Mouse (Mus musculus) hindbrain, embryonic 14.5 days (tissue): ENCODE results near the gene Cks1b. TPM values are rescaled to one million over a fixed set of nuclear protein-coding genes. Genes with fewer than 3 reads are reported as not detected.

Experiments used
- polyA plus RNA-seq: library from polyadenylated mRNA; unstranded; fragments of >200 nt; fragmentation: Nextera tagmentation; extraction: Ambion mirVana; gene quantifications from 2 replicates; pipeline ENCODE4 v1.2.1, GENCODE M21; 2014

Cks1b gene
- polyA plus RNA-seq, 1 experiment from 2014 or later: 99.4 TPM

Other genes starting within 250 kb of the Cks1b start
- 128 and 134 TPM in 2 replicates for gene Scamp3, start 240.9 kb downstream of the Cks1b start, polyA plus RNA-seq
- gene Fam189b, start 235.2 kb downstream of the Cks1b start, polyA plus RNA-seq: 32.9 and 33.3 TPM in 2 replicates
- 45.7 and 48.8 TPM in 2 replicates for gene Gba, start 215.5 kb downstream of the Cks1b start, polyA plus RNA-seq
- 29.0 and 31.0 TPM in 2 replicates for gene Thbs3, start 203.2 kb downstream of the Cks1b start, polyA plus RNA-seq
- gene Mtx1, start 191.3 kb downstream of the Cks1b start, polyA plus RNA-seq: 144 and 148 TPM in 2 replicates
- gene Muc1, start 189.3 kb downstream of the Cks1b start, polyA plus RNA-seq: 0.47 and 0.52 TPM in 2 replicates
- gene Krtcap2, start 172.4 kb downstream of the Cks1b start, polyA plus RNA-seq: 209 and 224 TPM in 2 replicates
- 65.8 and 66.5 TPM in 2 replicates for gene Trim46, start 172.1 kb downstream of the Cks1b start, polyA plus RNA-seq
- 80.7 and 94.4 TPM in 2 replicates for gene Dpm3, start 159.0 kb downstream of the Cks1b start, polyA plus RNA-seq
- 36.0 and 38.8 TPM in 2 replicates for gene Slc50a1, start 147.8 kb downstream of the Cks1b start, polyA plus RNA-seq
- gene Efna1, start 137.2 kb downstream of the Cks1b start, polyA plus RNA-seq: 9.4 and 10.8 TPM in 2 replicates
- gene Efna3, start 95.4 kb downstream of the Cks1b start, polyA plus RNA-seq: 62.5 and 70.3 TPM in 2 replicates
- gene Efna4, start 80.4 kb downstream of the Cks1b start, polyA plus RNA-seq: 4.4 and 4.9 TPM in 2 replicates
- gene Adam15, start 68.4 kb downstream of the Cks1b start, polyA plus RNA-seq: 40.8 and 44.0 TPM in 2 replicates
- gene Dcst2, start 56.4 kb downstream of the Cks1b start, polyA plus RNA-seq: 0.12 and 0.21 TPM in 2 replicates
- 0.43 and 1.1 TPM in 2 replicates for gene Dcst1, start 53.1 kb downstream of the Cks1b start, polyA plus RNA-seq
- 0.46 and 1.1 TPM in 2 replicates for gene Zbtb7b, start 23.6 kb downstream of the Cks1b start, polyA plus RNA-seq
- not detected in 2 replicates for gene Lenep, start 15.6 kb downstream of the Cks1b start, polyA plus RNA-seq
- 30.8 and 33.4 TPM in 2 replicates for gene Flad1, start 6.5 kb downstream of the Cks1b start, polyA plus RNA-seq
- 12.1 and 13.9 TPM in 2 replicates for gene Shc1, start 60 bp upstream of the Cks1b start, polyA plus RNA-seq
- gene Pygo2, start 11.8 kb upstream of the Cks1b start, polyA plus RNA-seq: 47.1 and 50.6 TPM in 2 replicates
- gene Pbxip1, start 18.3 kb upstream of the Cks1b start, polyA plus RNA-seq: 9.8 and 12.8 TPM in 2 replicates
- 117 and 121 TPM in 2 replicates for gene Pmvk, start 36.2 kb upstream of the Cks1b start, polyA plus RNA-seq
- 7.3 and 7.7 TPM in 2 replicates for gene Kcnn3, start 101.8 kb upstream of the Cks1b start, polyA plus RNA-seq